Mouse (Mus musculus): ENCODE results near the gene Tnfsfm13. TPM values are rescaled to one million over a fixed set of nuclear protein-coding genes. Genes with fewer than 3 reads are reported as not detected.

Tnfsfm13 gene
- total and polyA plus RNA-seq, 3 experiments, result not detected

GRCm38 (mm10) chr11:69712954-69713672 lies 17.2 kb upstream of the Tnfsfm13 start:
- peaks cover 19% of the 10 kb centered on the region for H3K27me3 ChIP-seq (ENCODE audit: insufficient read depth, low read length)
- peaks cover 23% of the 10 kb centered on the region for H3K4me1 ChIP-seq (ENCODE audit: insufficient read depth, low read depth, low read length)
- no peak for ATAC-seq (ENCODE audit: extremely low read depth, insufficient number of reproducible peaks, low FRiP score, poor library complexity, severe bottlenecking)
- H3K9me3 ChIP-seq (replicated peaks), result no peaks in the 10 kb centered on the region
- no peak overlapping the region for H3K4me3 ChIP-seq (ENCODE audit: low read depth, low read length)
- DNase-seq (ENCODE audit: low spot score), result no peak
- no peaks in the 10 kb centered on the region for H3K36me3 ChIP-seq (replicated peaks)
- TF ChIP-seq GATA1 (IDR thresholded peaks at IDR 0.05; ENCODE audit: borderline replicate concordance, low read length) (no peak), CTCF (IDR thresholded peaks at IDR 0.05; ENCODE audit: low read depth, low read length) (no peak), POLR2AphosphoS5 (IDR thresholded peaks at IDR 0.05; ENCODE audit: insufficient replicate concordance, low read depth, low read length) (no peak), GATA2 (IDR thresholded peaks at IDR 0.05; ENCODE audit: borderline replicate concordance, low read depth, low read length) (no peak), TAL1 (conservative IDR thresholded peaks at IDR 0.05; ENCODE audit: low read depth, low read length) (no peak)

- ATAC-seq (ENCODE audit: extremely low read depth, insufficient number of reproducible peaks, low FRiP score, poor library complexity, severe bottlenecking) (no peak), DNase-seq (ENCODE audit: low spot score) (no peak)
- Histone ChIP-seq H3K4me3 (ENCODE audit: low read depth, low read length) (no peak overlapping the region), H3K4me1 (ENCODE audit: insufficient read depth, low read depth, low read length) (peaks cover 20% of the 10 kb centered on the region), H3K36me3 (replicated peaks) (no peaks in the 10 kb centered on the region), H3K27me3 (ENCODE audit: insufficient read depth, low read length) (peaks cover 24% of the 10 kb centered on the region), H3K9me3 (replicated peaks) (no peaks in the 10 kb centered on the region)
- TF ChIP-seq TAL1 (conservative IDR thresholded peaks at IDR 0.05; ENCODE audit: low read depth, low read length) (no peak), CTCF (IDR thresholded peaks at IDR 0.05; ENCODE audit: low read depth, low read length) (no peak), GATA1 (IDR thresholded peaks at IDR 0.05; ENCODE audit: borderline replicate concordance, low read length) (no peak), POLR2AphosphoS5 (IDR thresholded peaks at IDR 0.05; ENCODE audit: insufficient replicate concordance, low read depth, low read length) (no peak), GATA2 (IDR thresholded peaks at IDR 0.05; ENCODE audit: borderline replicate concordance, low read depth, low read length) (no peak)
These were observed 15.2 kb upstream of the Tnfsfm13 start for GRCm38 (mm10) chr11:69711082-69711481.

GRCm38 (mm10) chr11:69710470-69710869 lies 14.6 kb upstream of the Tnfsfm13 start:
- H3K4me1 ChIP-seq (ENCODE audit: insufficient read depth, low read depth, low read length), result peaks cover 14% of the 10 kb centered on the region
- ATAC-seq (ENCODE audit: extremely low read depth, insufficient number of reproducible peaks, low FRiP score, poor library complexity, severe bottlenecking), result no peak
- TF ChIP-seq GATA1 (IDR thresholded peaks at IDR 0.05; ENCODE audit: borderline replicate concordance, low read length) (no peak), TAL1 (conservative IDR thresholded peaks at IDR 0.05; ENCODE audit: low read depth, low read length) (no peak), CTCF (IDR thresholded peaks at IDR 0.05; ENCODE audit: low read depth, low read length) (no peak), GATA2 (IDR thresholded peaks at IDR 0.05; ENCODE audit: borderline replicate concordance, low read depth, low read length) (no peak), POLR2AphosphoS5 (IDR thresholded peaks at IDR 0.05; ENCODE audit: insufficient replicate concordance, low read depth, low read length) (no peak)
- peaks cover 23% of the 10 kb centered on the region for H3K27me3 ChIP-seq (ENCODE audit: insufficient read depth, low read length)
- no peaks in the 10 kb centered on the region for H3K9me3 ChIP-seq (replicated peaks)
- no peaks in the 10 kb centered on the region for H3K36me3 ChIP-seq (replicated peaks)
- no peak for DNase-seq (ENCODE audit: low spot score)
- no peak overlapping the region for H3K4me3 ChIP-seq (ENCODE audit: low read depth, low read length)

GRCm38 (mm10) chr11:69709554-69710446 lies 13.9 kb upstream of the Tnfsfm13 start:
- Histone ChIP-seq H3K36me3 (replicated peaks) (no peaks in the 10 kb centered on the region), H3K4me1 (ENCODE audit: insufficient read depth, low read depth, low read length) (peaks cover 9% of the 10 kb centered on the region), H3K4me3 (ENCODE audit: low read depth, low read length) (no peak overlapping the region), H3K9me3 (replicated peaks) (no peaks in the 10 kb centered on the region), H3K27me3 (ENCODE audit: insufficient read depth, low read length) (peaks cover 24% of the 10 kb centered on the region)
- DNase-seq (ENCODE audit: low spot score), result no peak
- TF ChIP-seq CTCF (IDR thresholded peaks at IDR 0.05; ENCODE audit: low read depth, low read length) (no peak), GATA2 (IDR thresholded peaks at IDR 0.05; ENCODE audit: borderline replicate concordance, low read depth, low read length) (no peak), GATA1 (IDR thresholded peaks at IDR 0.05; ENCODE audit: borderline replicate concordance, low read length) (no peak), POLR2AphosphoS5 (IDR thresholded peaks at IDR 0.05; ENCODE audit: insufficient replicate concordance, low read depth, low read length) (no peak), TAL1 (conservative IDR thresholded peaks at IDR 0.05; ENCODE audit: low read depth, low read length) (no peak)
- no peak for ATAC-seq (ENCODE audit: extremely low read depth, insufficient number of reproducible peaks, low FRiP score, poor library complexity, severe bottlenecking)

GRCm38 (mm10) chr11:69708614-69709265 lies 12.8 kb upstream of the Tnfsfm13 start:
- DNase-seq (ENCODE audit: low spot score), result no peak
- Histone ChIP-seq H3K27me3 (ENCODE audit: insufficient read depth, low read length) (peaks cover 26% of the 10 kb centered on the region), H3K4me1 (ENCODE audit: insufficient read depth, low read depth, low read length) (peaks cover 6% of the 10 kb centered on the region; the same call in 1 of the 2 replicates), H3K36me3 (replicated peaks) (no peaks in the 10 kb centered on the region), H3K4me3 (ENCODE audit: low read depth, low read length) (no peak overlapping the region), H3K9me3 (replicated peaks) (no peaks in the 10 kb centered on the region)
- no peak for TF ChIP-seq CTCF (IDR thresholded peaks at IDR 0.05; ENCODE audit: low read depth, low read length)
- TF ChIP-seq GATA1 (IDR thresholded peaks at IDR 0.05; ENCODE audit: borderline replicate concordance, low read length), result no peak
- no peak for TF ChIP-seq POLR2AphosphoS5 (IDR thresholded peaks at IDR 0.05; ENCODE audit: insufficient replicate concordance, low read depth, low read length)
- TF ChIP-seq GATA2 (IDR thresholded peaks at IDR 0.05; ENCODE audit: borderline replicate concordance, low read depth, low read length), result no peak
- no peak for TF ChIP-seq TAL1 (conservative IDR thresholded peaks at IDR 0.05; ENCODE audit: low read depth, low read length)
- no peak for ATAC-seq (ENCODE audit: extremely low read depth, insufficient number of reproducible peaks, low FRiP score, poor library complexity, severe bottlenecking)

Data from G1E (cell line).